Mouse (Mus musculus) intestine, postnatal 0 days (tissue): Measurements from ENCODE around the gene Gm32742. TPM values are rescaled to one million over a fixed set of nuclear protein-coding genes. Genes with fewer than 3 reads are reported as not detected.

ENCODE experiments used
- ATAC-seq: fragments of 200-750 bp; cut with Nextera tagmentation; 2 replicates; pipeline ENCODE4 v1.8.0; 2017; ENCODE audit warnings: mild to moderate bottlenecking, moderate TSS enrichment, moderate library complexity
- H3K27ac ChIP-seq: fragments of 300-500 bp; sonication (generic); 2 replicates; pipeline ENCODE4 v1.5.1; 2014; ENCODE audit warnings: mild to moderate bottlenecking, low read depth, low read length, moderate library complexity
- H3K27me3 ChIP-seq: fragments of 300-500 bp; sonication (generic); replicated peaks from 2 replicates; pipeline ENCODE4 v1.6.1; 2014; ENCODE audit warnings: low read length, mixed read lengths; ENCODE audit not compliant: control insufficient read depth, insufficient read depth
- H3K36me3 ChIP-seq: fragments of 300-500 bp; sonication (generic); 2 replicates; pipeline ENCODE4 v1.6.1; 2014; ENCODE audit warnings: mild to moderate bottlenecking, moderate library complexity; ENCODE audit not compliant: control insufficient read depth, insufficient read depth
- H3K4me1 ChIP-seq: fragments of 300-500 bp; sonication (generic); replicated peaks from 2 replicates; pipeline ENCODE4 v1.6.1; 2014; ENCODE audit warnings: antibody characterized with exemption, low read length, mixed read lengths; ENCODE audit not compliant: control insufficient read depth, insufficient read depth
- H3K4me2 ChIP-seq: fragments of 300-500 bp; sonication (generic); replicated peaks from 2 replicates; pipeline ENCODE4 v1.6.1; 2014; ENCODE audit warnings: low read depth, mild to moderate bottlenecking, moderate library complexity
- H3K4me3 ChIP-seq: fragments of 300-500 bp; sonication (generic); 2 replicates; pipeline ENCODE4 v1.5.1; 2014; ENCODE audit warnings: low read depth, low read length
- H3K9ac ChIP-seq: fragments of 300-500 bp; sonication (generic); 2 replicates; pipeline ENCODE4 v1.6.1; 2014; ENCODE audit warnings: mild to moderate bottlenecking, low read depth, low read length
- H3K9me3 ChIP-seq: fragments of 300-500 bp; sonication (generic); 2 replicates; pipeline ENCODE4 v1.6.1; 2016; ENCODE audit warnings: mixed run types; ENCODE audit not compliant: control insufficient read depth
- CTCF ChIP-seq: sonication (generic); IDR thresholded peaks from 2 replicates; pipeline ENCODE4 v1.5.1; 2016; ENCODE audit warnings: low read depth, mild to moderate bottlenecking, control low read depth, antibody characterized with exemption, moderate library complexity
- WGBS: fragments of 180-500 bp; shearing (Covaris S2); extraction: QIAGEN DNeasy Blood & Tissue Kit; methylation state at CpG from one replicate; pipeline ENCODE4 v1.1.7; 2014; 5-methylcytosine and 5-hydroxymethylcytosine counted together
- polyA plus RNA-seq: library from polyadenylated mRNA; unstranded; fragments of >200 nt; fragmentation: Nextera tagmentation; extraction: Ambion mirVana; gene quantifications from 2 replicates; pipeline ENCODE4 v1.2.1, GENCODE M21; 2015

The Gm32742 gene
- polyA plus RNA-seq, 1 experiment from 2014 or later = not detected

DNA sequence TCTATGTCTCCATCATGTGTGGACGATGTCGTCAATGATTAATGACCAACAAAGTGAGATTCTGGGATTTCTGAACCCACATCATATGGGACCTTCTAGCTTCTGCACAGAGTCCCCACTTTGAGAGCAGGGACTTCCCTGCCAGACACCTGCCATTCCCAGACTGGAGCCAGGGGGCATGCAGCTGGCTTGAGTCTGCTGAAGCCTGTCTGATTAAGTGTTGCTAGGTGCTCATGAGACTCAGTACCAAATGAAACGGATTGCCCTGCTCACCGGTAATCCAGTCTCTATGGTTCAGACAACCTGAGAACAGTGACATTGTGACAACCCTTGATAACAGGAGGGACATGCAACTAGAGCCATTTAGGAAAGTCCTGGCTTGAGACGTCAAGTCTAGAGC, 1.3 kb downstream of the Gm32742 start:
- no peak for ATAC-seq
- no peak overlapping the region for H3K4me2 ChIP-seq
- WGBS = 89% methylated on average over 5 of the region's 5 CpGs
- peaks cover 17% of the 10 kb centered on the region for H3K27me3 ChIP-seq
- TF ChIP-seq CTCF = peak; percentile 33; the same call in 1 of the 2 replicates
- no peak overlapping the region for H3K4me3 ChIP-seq
- no peak overlapping the region for H3K9ac ChIP-seq
- no peaks in the 10 kb centered on the region; the same call in 1 of the 2 replicates for H3K4me1 ChIP-seq
- H3K9me3 ChIP-seq = no peaks in the 10 kb centered on the region
- no peaks in the 10 kb centered on the region for H3K36me3 ChIP-seq
- H3K27ac ChIP-seq = no peak overlapping the region

DNA sequence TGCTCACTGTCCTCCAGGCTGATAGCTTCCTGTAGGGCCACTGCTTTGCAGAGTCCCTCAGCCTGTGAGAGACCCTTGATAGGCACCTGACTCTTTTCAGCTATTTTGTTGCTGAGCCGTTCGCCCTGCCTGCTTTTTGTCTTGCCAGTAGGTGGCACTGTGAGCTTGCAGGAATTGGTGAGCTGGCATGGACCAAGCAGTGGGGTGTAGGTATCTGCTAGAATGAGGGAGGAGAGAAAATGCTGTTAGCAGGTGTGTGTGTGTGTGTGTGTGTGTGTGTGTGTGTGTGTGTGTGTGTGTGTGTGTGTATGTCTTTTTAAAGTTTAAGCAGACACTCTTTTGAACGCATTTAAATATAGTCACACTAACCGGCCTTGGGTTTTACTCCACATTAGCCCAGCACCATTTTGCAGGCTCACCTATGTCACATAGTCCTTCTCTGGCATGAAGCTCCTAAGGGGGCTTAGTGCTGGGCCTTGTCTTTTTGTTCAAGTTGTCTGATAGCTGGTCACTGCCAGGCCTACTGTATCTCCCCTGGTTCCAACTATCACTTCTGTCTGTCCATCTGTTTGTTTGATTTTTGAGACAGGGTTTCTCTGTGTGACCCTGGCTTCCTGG, 3.4 kb downstream of the Gm32742 start:
- Histone ChIP-seq H3K9me3 (no peaks in the 10 kb centered on the region), H3K4me3 (no peak overlapping the region), H3K4me1 (no peaks in the 10 kb centered on the region; the same call in 1 of the 2 replicates), H3K27ac (no peak overlapping the region), H3K36me3 (no peaks in the 10 kb centered on the region), H3K9ac (no peak overlapping the region), H3K4me2 (no peak overlapping the region), H3K27me3 (peaks cover 17% of the 10 kb centered on the region)
- 39% methylated on average over 4 of the region's 4 CpGs for WGBS
- ATAC-seq = peak; percentile 49
- peak; percentile 96 for TF ChIP-seq CTCF

DNA sequence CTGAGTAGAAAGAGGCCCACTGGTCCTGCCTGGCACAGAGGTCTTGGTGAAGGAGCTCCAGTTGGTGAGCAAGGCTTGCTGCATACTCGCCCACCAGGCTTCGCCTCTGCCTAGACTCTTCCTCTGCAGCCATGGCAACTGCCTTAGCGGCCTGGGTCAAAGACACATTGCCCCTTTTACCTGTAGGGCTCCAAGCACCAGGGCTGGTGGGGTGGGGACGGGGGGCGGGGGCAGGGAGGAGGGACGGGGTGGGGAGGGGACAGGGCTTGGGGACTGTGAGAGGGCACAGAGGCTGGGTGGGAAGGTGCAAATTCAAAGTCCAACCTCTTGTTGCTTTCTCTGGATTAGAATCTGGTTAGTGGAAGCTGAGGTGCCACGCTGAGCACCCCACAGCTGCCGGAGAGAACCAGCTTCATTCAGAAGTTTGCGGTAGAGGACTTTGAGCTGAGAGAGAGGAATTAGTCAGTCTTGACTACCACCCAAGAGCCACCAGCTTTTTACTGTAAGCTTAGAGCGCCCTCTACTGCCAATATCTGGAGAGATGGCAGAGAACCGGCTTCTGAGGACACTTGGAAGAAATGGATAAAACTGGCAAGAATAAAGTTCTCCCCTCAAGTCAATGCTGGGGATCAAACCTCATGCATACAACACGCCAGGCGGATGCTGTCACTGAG, 13.1 kb downstream of the Gm32742 start:
- Histone ChIP-seq H3K4me2 (peak overlapping the region; percentile 35), H3K36me3 (no peaks in the 10 kb centered on the region), H3K9ac (no peak overlapping the region), H3K9me3 (no peaks in the 10 kb centered on the region), H3K27me3 (0 out of 2 replicates have a peak, but pooled peaks cover 4% of the 10 kb centered on the region), H3K4me1 (no peaks in the 10 kb centered on the region), H3K4me3 (no peak overlapping the region), H3K27ac (no peak overlapping the region)
- WGBS = 14% methylated on average over 13 of the region's 13 CpGs
- peak; percentile 87 for TF ChIP-seq CTCF
- ATAC-seq = peak; percentile 65

DNA sequence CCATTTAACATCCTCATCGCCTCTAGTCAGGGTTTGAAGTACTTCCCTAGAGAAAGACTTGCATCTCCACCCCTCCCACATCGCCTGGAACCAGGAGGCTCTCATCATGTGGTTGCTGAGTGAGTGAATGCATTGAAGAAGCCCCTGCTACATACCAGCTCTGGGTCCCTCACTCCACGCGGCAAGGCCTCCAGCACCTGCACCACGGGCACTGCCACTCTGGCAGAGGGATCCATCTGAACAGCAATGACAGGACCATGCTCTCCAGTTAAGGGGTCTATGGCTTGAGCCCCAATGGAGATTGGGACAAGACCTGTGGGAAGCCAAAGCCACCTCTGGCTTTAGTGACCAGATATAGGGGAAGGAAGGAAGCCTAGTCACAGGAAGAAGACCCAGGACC, 18.0 kb downstream of the Gm32742 start:
- 73% methylated on average over 5 of the region's 5 CpGs for WGBS

GRCm38 (mm10) chr9:51146496-51146895, 18.8 kb downstream of the Gm32742 start:
- Histone ChIP-seq H3K4me1 (no peaks in the 10 kb centered on the region), H3K9me3 (no peaks in the 10 kb centered on the region), H3K4me2 (no peak overlapping the region), H3K4me3 (no peak overlapping the region), H3K27ac (no peak overlapping the region), H3K36me3 (no peaks in the 10 kb centered on the region), H3K9ac (no peak overlapping the region), H3K27me3 (no peaks in the 10 kb centered on the region)
- 66% methylated on average over 4 of the region's 4 CpGs for WGBS
- no peak for TF ChIP-seq CTCF
- no peak for ATAC-seq

More for the DNA sequence above, 18.0 kb downstream of the Gm32742 start:
- H3K27ac ChIP-seq = no peak overlapping the region
- no peaks in the 10 kb centered on the region for H3K4me1 ChIP-seq
- H3K36me3 ChIP-seq = no peaks in the 10 kb centered on the region
- no peaks in the 10 kb centered on the region for H3K9me3 ChIP-seq
- H3K9ac ChIP-seq = no peak overlapping the region
- H3K4me2 ChIP-seq = no peak overlapping the region
- no peak for TF ChIP-seq CTCF
- ATAC-seq = no peak
- no peak overlapping the region for H3K4me3 ChIP-seq
- H3K27me3 ChIP-seq = no peaks in the 10 kb centered on the region

DNA sequence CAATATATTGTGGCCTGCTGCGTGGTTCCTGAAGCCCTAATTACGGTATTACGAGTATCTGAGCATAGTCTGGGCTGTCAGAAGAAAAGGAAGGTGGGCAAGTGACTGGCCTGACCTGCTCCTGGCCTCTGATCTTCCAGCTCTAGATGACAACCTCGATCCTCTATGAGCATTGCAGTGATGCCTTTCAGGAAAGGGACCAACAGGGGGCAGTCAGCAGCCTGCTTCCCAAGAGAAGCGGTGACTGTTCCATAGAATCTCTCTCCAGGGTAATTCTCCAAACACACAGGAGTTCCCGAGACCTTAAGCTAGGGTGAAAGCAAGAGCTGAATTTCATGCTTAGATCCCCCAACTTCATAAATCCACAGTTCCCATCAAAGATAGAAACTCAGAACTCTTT, 21.1 kb downstream of the Gm32742 start:
- H3K9ac ChIP-seq = no peak overlapping the region
- no peaks in the 10 kb centered on the region for H3K27me3 ChIP-seq
- peak; percentile 35 for TF ChIP-seq CTCF
- no peaks in the 10 kb centered on the region for H3K4me1 ChIP-seq
- H3K9me3 ChIP-seq = no peaks in the 10 kb centered on the region
- no peak for ATAC-seq
- H3K4me3 ChIP-seq = no peak overlapping the region
- no peaks in the 10 kb centered on the region for H3K36me3 ChIP-seq
- H3K4me2 ChIP-seq = no peak overlapping the region
- 73% methylated on average over 6 of the region's 6 CpGs for WGBS
- H3K27ac ChIP-seq = no peak overlapping the region
